Mouse (Mus musculus): Measurements from ENCODE around the gene Erc2.

Erc2 gene

DNA sequence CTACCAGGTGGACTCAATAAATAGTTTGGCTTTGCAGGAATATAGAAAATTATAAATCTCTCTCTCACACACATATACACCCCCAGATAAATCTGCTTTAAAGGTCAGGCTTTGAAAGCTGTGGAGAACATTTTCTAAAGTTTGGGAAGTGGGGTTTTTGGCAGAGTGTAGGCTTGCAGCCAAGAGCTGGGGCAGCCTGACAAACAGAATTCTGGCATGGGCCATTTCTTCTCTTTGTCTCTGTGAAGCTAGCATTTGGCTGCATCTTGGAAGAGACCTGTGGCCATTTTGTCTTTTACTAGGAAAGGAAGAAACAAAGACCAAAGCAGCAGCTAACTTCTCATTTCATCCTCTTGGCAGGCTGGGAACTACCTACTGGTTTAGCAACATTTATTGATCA lies 40.0 kb downstream of the Erc2 start:
- in situ Hi-C loops (cut with MboI; ENCODE audit: low sequenced_read_pairs) = no loop called here

DNA sequence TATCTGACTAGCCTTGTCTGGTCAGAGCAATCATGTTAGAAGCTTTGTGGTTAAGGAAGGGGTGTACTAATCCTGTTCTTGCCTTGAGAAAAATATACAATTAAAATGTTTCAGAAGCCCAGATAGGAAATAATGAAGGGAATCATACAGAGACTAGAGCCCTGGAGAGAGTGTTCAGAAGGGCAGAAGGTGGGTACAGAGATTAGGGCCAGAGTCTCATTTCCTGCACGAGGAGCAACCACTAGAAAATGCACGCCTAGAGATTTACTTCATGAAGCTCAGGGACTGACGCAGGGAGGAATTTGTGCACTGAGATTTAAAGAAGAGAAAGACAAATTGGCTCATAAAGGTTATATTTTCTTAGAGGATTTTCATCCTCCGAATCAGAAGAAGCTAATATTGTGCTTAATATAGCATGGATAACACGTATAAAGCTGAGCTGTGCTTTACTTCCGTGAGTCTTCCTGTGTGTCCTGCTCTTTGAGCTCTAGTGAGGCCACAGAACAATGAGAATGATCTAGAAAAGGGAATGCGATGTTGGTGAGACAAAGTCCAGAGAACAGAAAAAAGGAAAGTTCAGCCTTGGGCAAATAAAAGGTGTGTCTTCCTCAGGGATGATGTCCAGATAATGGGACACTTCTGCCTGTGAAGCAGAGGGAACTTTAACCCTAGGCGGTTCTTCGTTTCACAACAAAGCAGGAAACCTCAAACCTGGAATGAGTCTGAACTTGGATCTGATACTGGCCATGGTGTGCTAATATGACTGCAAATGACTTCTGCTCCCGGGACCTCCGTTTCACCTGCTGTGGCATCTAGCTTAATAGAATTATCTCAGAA lies 45.0 kb downstream of the Erc2 start:
- in situ Hi-C loops (cut with MboI; ENCODE audit: low sequenced_read_pairs) = no loop called here

DNA sequence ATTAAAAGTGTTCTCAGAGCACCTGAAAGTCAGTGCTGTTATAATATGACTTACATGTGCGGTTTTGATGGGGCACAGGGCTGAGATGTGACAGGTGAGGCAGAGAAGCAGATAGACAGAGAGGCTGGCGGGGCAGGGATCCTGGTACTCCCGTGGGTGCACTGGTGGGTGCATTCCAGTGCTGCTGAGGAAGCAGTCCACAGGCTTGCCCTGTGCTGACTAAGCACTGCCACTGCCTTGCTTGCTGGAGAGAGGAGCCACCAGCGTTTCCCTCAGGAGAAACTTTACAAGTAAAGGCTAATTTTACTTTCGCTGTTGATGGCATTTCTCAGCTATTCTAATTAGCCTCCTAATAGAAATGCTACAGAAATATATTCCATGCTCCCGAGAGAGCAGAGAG lies 45.9 kb downstream of the Erc2 start:
- in situ Hi-C loops (cut with MboI; ENCODE audit: low sequenced_read_pairs) = no loop called here

DNA sequence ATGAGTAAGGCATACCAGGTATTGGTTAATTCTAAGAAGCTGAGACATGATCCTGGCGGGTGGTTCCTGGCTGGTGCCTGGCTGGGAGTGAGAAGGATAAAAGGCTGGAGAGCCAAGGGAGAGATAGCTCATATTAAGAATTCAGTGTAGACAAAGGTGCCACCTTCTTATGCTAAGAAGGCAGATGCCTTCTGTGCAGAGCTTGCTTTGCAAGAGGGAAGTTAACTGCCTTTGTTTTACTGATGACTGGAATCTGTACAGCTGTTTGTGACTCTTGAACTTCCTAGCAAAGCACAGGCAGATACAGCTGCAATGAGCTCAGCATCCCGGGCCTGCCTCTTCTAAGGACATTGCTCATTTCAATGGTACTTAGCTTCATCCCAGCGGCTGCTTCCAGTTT lies 47.7 kb downstream of the Erc2 start:
- in situ Hi-C loops (cut with MboI; ENCODE audit: low sequenced_read_pairs) = no loop called here

DNA sequence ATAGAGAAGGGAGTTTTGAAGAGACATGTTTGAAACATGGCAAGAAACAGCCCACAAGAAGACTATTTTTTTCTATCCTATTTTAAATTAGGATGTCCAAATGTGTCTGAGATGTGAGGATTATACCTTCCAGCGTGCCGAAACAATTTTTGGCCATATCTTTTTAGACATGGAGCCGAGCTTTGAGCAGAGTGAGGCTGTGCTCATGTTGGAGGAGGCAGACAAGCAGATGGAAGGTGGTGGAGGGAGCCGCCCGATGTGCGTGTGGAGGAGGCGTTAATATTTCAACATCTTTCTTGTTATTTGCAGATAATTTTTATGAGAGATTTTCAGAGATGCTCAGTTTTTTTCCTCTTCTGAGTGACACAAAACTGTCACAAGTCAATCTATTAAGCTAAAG lies 50.5 kb downstream of the Erc2 start:
- in situ Hi-C loops (cut with MboI; ENCODE audit: low sequenced_read_pairs) = no loop called here

DNA sequence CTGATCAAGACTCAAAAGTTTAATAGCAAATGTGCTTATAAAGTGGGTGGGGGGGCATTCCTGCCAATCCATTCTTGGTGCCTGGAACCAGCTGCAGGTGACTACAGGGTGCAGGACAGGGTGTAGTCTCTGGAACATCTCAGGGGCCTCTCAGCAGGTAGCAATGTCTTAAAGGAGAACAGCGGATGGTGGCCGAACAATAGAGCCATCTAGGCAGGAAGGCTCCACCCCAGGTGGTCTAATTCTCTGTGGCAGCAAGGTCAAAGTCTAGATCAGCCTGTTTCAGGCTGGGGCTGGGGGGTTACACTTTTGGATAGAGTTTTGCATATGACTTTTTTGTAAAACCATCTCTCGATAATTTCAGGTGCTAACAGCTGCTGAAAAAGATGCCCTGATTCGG lies 51.9 kb downstream of the Erc2 start:
- in situ Hi-C loops (cut with MboI; ENCODE audit: low sequenced_read_pairs) = no loop called here

DNA sequence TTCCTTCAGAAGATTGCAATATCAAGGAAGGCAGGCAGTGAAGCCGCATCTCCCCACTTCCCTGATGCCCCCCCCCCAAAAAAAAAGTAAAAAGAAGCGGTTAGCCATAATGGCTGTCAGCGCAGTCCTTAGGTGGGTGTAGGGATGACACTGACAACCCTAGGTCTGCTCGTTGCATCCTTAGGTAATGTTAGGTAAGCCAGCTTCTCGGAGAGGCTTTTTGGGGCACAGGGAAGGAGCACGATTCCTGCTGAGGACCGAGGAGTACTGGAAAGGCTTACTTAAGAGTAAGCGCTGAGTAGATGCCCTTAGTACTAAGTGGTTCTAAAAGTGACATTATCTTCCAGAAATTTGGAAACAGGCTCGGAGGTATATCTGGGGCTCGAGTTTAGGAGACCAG lies 52.3 kb downstream of the Erc2 start:
- in situ Hi-C loops (cut with MboI; ENCODE audit: low sequenced_read_pairs) = no loop called here

DNA sequence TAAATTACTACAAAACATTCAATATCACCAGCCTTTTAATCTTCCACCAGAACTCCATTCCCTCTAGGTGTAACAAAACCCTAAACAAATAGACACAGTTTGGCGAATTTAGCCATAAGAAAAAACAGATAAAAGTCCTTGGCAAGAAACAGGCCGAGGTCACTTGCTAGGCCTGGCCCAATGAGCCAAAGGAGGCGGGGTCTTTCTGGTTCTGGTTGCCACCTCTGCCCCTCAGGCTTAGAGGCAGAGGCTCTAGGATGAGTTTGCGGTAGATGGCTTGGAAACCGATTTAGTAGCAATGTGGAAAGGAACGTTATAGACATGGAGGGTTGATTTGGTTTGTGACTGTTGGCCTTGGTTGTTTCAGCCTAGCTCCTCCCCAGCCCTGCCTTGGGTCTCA lies 52.8 kb downstream of the Erc2 start:
- in situ Hi-C loops (cut with MboI; ENCODE audit: low sequenced_read_pairs) = no loop called here

DNA sequence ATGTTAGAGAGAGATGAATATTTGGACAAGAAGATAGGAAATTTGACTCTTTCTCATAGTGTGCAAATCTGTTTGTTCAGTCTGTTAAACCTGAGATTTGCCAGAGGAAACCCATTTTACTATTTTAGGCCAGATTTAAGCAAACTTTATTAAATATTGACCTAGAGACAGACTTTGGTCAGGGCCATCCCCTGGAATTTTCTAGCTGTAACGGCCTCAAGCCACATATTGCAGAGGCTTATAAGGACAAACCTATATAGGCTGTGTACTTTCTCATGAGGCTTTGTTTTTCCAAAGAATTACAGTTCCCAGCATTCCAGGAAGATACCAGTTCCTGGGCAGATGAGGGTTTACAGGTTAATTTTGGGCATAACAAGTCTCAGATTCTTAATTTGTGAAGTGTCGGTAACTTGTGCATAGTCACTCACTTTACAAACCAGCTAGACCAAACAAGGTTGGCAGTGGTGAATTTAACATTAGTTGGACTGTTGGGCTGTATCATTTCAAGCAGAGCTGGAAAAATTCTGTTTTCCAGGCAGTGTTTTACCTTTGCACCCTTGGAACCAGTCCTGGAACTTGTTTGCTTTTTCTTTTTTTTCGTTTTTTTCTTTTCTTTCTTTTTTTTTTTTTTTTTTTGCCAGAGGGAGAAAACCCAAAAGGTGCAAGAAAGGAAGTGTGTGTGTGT lies 60.3 kb downstream of the Erc2 start:
- in situ Hi-C loops (cut with MboI; ENCODE audit: low sequenced_read_pairs) = no loop called here

DNA sequence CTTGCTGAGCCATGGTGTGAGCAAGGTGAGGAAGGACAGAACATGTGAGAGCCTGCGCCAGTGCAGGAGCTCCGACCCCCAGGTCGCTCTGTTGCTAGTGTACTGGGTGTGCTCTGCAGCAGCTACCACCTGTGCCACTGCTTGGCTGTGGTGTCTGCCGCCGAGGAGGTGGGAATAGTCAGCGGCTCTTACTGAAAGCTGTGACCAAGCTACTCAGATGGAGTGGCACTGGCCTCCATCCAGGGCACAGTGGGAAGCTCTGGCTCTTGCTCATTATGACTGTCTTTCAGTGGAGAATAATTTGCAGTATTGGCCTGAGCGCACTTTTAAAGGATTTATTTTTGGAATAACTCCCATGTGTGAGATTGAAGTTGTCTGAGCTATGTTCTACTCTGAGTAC lies 73.6 kb downstream of the Erc2 start:
- in situ Hi-C loops (cut with MboI; ENCODE audit: low sequenced_read_pairs) = no loop called here

DNA sequence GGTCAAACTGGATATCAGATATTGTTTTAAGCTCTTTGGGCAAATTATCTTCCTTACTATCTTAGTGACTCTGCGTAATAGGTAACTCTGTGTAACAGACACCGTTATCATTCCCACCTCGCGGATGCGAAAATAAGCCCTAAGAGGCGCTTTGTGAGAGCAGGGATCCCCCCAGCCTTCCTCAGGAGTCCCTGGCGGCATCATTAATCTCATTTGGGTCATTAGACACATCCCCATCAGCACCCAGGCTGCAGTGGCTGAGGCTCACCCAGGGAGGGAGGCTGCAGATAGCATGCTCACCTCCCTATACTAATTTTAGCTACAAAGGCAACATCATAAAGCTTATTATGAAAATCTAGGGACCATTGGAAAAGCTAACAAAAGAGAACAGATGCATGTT lies 95.1 kb downstream of the Erc2 start:
- in situ Hi-C loops (cut with MboI; ENCODE audit: low sequenced_read_pairs) = no loop called here

DNA sequence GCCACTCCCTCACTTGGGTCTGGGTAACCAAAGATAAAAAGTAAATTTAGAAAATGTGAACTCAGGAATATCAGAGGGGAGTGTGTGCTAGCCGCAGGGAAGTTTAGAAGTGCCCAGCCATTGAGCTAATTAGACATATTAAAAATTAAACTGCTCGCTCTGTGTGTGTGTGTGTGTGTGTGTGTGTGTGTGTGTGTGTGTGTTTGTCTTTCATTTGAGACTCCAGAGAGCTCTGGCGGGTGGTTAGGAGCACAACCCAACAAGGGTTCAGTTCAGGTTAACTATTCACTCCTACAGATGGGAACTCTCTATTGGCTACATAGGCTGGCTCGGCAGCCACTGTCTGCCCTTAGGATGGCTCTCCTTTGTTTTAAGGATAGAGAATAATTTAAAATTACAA lies 97.4 kb downstream of the Erc2 start:
- in situ Hi-C loops (cut with MboI; ENCODE audit: low sequenced_read_pairs) = no loop called here

DNA sequence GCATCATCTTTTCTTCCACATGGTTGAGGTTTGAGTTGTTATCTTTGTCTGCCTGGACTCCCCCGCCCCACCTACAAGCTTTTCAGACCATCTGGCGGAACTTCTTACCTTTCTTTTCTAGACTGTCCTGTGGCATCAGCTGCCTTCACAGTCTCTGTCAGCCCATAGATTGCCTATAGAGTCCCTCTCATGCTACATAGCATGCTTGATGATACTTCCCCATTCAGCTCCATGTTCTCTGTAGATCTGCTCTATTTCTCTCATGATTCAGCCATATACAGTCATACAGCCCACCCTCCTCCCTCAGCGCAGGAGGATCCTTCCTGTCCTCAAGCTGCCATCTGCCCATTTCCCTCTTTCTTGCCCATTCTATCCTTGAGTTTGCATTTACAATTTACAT lies 98.7 kb downstream of the Erc2 start:
- in situ Hi-C loops (cut with MboI; ENCODE audit: low sequenced_read_pairs) = no loop called here

DNA sequence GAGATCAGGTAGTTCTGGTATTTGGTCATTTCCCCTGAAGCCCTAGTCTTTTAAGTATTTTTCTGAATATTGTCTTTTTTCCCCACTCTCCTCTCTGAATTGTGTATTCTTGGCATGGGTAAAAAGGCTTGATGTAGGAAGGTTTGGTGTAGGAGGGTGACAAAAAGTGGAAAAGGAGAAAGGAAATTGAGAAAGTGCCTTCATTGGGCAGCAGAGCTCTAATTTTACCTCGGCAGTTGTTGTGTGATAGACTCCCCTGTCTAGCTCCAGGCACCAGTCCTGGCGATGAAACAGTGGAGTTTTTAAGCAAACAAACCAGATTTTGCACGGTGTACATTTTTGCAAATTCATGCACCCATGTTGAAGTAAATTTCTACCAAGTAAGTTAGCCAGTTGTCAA lies 99.5 kb downstream of the Erc2 start:
- in situ Hi-C loops (cut with MboI; ENCODE audit: low sequenced_read_pairs) = no loop called here

DNA sequence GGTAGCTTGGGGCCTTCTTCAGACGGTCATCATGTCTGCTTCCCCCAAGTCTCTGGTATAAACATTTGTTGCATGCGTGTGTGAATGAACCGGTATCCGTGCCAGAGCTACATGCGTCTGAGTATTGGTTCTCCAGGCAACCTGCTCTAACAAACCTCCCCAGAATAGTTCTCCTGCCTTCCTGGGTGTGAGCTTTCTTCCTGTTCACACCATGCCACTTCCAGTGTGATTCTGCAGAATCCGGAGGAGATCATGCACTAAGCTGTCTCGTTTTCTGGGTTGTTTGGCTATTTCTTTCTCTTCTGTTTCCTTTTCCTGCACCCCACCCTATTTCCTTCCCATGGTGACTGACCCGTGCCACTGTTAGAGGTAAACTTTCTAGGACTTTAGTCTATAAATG lies 105.3 kb downstream of the Erc2 start:
- in situ Hi-C loops (cut with MboI; ENCODE audit: low sequenced_read_pairs) = loop anchor here (25.0 kb wide), 1 partner anchor 540 kb away; no protein-coding TSS in a partner anchor

DNA sequence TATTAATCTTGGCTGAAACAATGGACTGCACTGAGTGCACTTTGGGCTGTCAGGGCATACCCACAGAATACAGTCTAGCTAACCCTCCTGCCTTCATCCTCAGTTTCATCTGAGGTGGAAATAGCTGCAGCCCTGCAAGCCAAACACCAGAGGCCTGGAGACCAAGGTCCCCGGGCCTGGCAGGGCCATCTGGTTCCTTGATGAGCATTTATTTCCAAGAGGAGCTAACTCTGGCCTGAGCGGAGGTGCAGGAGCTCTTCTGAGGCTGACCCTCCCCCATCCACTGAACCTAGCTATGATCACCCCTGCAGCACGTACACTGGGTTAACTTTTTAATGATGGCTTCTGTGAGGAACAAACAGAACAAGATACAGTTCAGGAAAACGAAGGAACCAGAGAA lies 108.9 kb downstream of the Erc2 start:
- in situ Hi-C loops (cut with MboI; ENCODE audit: low sequenced_read_pairs) = loop anchor here (25.0 kb wide), 1 partner anchor 544 kb away; no protein-coding TSS in a partner anchor

DNA sequence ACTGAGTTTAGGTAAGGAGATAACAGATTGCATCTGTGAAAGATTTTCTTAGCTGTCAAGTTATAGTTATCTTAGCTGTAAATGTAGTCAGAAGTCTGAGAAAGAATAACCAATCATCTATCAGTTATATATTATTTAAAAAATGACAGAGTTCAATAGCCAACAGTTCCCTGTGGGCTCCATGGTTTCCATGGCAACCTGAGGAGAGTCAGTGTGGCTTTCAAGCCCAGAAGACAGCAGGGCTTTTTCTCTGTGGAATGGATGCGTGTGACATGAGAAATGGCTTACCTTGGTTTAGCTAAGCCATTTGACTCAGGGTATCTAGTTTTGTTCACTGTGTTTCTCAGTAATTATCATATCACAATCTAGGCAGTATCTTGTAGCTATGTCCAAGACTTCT lies 117.2 kb downstream of the Erc2 start:
- in situ Hi-C loops (cut with MboI; ENCODE audit: low sequenced_read_pairs) = loop anchor here (25.0 kb wide), 1 partner anchor 552 kb away; no protein-coding TSS in a partner anchor

DNA sequence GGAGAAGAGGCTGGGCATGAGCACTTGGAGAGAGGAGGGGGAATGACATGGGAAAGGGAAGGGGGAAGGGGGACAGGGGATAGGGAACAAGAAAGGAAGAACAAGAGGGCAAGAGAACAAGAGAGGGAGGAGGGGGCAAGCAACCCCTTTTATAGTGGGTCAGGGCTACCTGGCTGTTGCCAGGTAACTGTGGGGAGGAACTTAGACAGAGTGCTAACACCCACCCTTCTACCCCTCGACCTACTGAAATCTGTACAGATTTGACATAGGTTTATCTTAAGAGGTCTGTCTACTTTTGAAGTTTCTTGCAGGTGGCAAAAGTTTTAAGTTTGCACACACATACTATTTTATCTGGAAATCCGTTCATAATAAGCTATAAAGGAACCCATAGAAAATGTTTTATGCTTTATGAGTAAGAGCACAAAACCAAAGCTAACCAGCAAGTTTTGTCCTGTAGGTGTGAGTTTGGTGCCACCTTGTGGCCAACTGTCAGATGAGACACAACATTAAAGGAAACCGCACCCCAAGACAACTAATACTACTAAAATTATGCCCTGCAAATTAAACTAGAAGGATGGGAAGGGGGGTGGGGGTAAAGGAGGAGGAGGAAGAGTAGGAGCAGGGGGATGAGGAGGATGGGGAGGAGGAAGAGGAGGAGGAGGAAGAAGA lies 119.2 kb downstream of the Erc2 start:
- in situ Hi-C loops (cut with MboI; ENCODE audit: low sequenced_read_pairs) = loop anchor here (25.0 kb wide), 1 partner anchor 554 kb away; no protein-coding TSS in a partner anchor

DNA sequence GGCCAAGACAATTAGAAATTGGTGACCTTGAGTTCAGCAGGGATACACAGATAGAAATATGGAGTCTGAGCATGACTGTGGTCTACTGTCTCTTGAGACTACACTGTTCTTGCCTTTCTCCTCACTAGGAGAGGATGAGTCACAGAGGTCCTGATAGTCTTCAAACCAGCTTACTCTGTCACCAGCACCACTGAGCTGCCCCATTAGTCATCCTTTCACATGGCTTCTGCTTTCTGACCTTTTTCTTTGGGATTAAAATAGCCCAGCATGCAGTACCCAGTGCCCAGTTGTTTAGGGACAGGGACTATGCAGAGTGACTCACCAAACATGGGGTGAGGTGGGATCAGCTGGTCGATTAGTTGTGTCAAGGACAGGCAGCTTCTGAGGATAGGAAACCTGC lies 132.1 kb downstream of the Erc2 start:
- in situ Hi-C loops (cut with MboI; ENCODE audit: low sequenced_read_pairs) = no loop called here

DNA sequence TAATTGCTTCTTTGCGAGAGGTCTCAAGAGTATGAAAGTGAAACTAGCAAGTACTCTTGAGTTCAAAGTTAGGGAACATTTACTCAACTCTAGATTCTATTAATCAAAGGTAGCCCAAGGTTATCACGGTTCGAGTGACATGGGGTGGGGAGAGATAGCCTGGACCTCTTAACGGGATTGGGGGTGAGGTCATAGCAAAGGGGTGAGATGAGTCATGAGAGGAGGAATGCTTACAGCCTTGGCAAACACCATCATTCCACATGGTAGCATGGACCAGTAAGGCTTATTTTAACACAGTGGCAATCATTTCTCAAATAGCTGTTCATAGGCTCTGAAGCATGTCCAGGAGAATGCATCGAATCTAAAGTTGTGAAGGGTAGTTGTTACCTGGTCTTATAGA lies 134.7 kb downstream of the Erc2 start:
- in situ Hi-C loops (cut with MboI; ENCODE audit: low sequenced_read_pairs) = no loop called here

DNA sequence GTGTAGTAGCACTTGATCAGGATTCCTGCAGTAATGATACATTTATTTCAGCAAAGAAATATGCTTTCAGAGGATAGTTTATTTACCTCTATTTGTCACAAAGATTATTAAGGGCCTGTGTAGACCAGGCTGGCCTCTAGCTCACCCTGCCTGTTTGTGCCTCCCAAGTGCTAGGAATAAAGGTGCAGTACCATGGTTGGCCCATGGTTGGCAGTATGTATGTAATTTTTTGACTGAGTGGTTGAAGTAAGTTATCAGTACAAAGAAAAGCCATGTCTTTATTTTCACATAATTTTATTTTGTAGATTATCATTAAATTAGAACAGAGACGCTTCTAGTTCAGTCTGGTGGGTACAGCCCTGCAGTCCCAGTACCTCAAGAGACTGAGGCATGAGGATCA lies 136.0 kb downstream of the Erc2 start:
- in situ Hi-C loops (cut with MboI; ENCODE audit: low sequenced_read_pairs) = no loop called here

All from CH12F3 (cell line).